Comparison of ENCODE assay signal across 9 mouse cellular contexts in the genomic region with DNA sequence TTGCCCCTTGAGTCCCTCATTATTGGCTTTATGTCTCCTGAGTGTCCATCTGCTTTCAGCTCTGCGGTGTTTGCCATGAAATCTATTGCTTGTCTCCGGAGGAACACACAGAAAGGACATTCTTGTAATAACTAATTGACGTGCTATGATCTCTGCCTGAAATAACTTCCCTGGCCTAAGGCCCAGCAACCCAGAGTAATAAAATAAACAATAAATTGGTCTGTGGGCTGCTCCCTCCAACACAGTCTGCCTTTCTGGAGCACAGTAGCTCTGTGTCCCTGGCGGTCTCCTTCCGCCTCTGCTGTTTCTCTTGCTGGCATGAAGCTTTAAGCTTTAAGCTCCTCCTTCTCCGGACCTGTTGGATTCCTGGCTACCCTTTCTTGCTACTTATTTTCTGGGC. TPM values are rescaled to one million over a fixed set of nuclear protein-coding genes. Genes with fewer than 3 reads are reported as not detected.
A peak's percentile ranks its signal among the peaks of the same experiment; 100 is the strongest.
DNase-seq lines count a peak whose midpoint lies in the region; ATAC-seq and TF ChIP-seq lines count a peak whose summit lies in the region.
"Had no signal": no experiment of that assay in that cellular context is flagged by ENCODE, and none has a peak within 500 bp of the region (broad histone marks: within the 10 kb centered on the region; RNA-seq: fewer than 3 reads in every experiment).

No protein-coding gene starts in this region.

- TF ChIP-seq EP300 in heart, adult 2 months (IDR thresholded peaks at IDR 0.05; ENCODE audit: insufficient read depth, low read depth, low read length), result no peak

- no peaks in the 10 kb centered on the region; the same call in 1 of the 2 replicates for H3K4me1 ChIP-seq in liver, adult 2 months (ENCODE audit: control insufficient read depth, insufficient read depth, low read length)
- peaks cover 12% of the 10 kb centered on the region for H3K4me1 ChIP-seq in limb, embryonic 14.5 days (ENCODE audit: control insufficient read depth, insufficient read depth, low read length)
- peaks cover 7% of the 10 kb centered on the region; the same call in 1 of the 2 replicates for H3K4me1 ChIP-seq in stomach, embryonic 15.5 days
- H3K4me1 ChIP-seq in heart, embryonic 12.5 days (replicated peaks), result peaks cover 6% of the 10 kb centered on the region; the same call in 1 of the 2 replicates
- H3K4me1 ChIP-seq in heart, adult 2 months (ENCODE audit: control insufficient read depth, insufficient read depth, low read length), result peaks cover 4% of the 10 kb centered on the region

- no peak overlapping the region for H3K4me2 ChIP-seq in limb, embryonic 14.5 days (replicated peaks; ENCODE audit: low read depth, low read length, severe bottlenecking)
- no peak overlapping the region for H3K4me2 ChIP-seq in stomach, embryonic 15.5 days
- H3K4me2 ChIP-seq in heart, embryonic 12.5 days, result no peak overlapping the region

- intact Hi-C loops in heart, adult 2 months (cut with DNase I), result no loop called here

- H3K36me3 ChIP-seq in liver, adult 2 months (ENCODE audit: control insufficient read depth, insufficient read depth, low read length), result peaks cover 2% of the 10 kb centered on the region; the same call in 1 of the 2 replicates
- no peaks in the 10 kb centered on the region for H3K36me3 ChIP-seq in limb, embryonic 14.5 days (ENCODE audit: control insufficient read depth, insufficient read depth, low read length)
- no peaks in the 10 kb centered on the region for H3K36me3 ChIP-seq in stomach, embryonic 15.5 days
- H3K36me3 ChIP-seq in heart, embryonic 12.5 days, result no peaks in the 10 kb centered on the region
- no peaks in the 10 kb centered on the region for H3K36me3 ChIP-seq in heart, adult 2 months (ENCODE audit: control insufficient read depth, insufficient read depth, low read length)

- TF ChIP-seq POLR2A in liver, adult 2 months (IDR thresholded peaks at IDR 0.05; ENCODE audit: extremely low read depth, insufficient read depth, low read length), result no peak
- no peak for TF ChIP-seq POLR2A in limb, embryonic 14.5 days (IDR thresholded peaks at IDR 0.05; ENCODE audit: borderline replicate concordance, extremely low read depth, insufficient read depth, insufficient read length)
- TF ChIP-seq POLR2A in heart, adult 2 months (IDR thresholded peaks at IDR 0.05; ENCODE audit: insufficient read depth, low read depth, low read length), result no peak

- WGBS in liver, adult 2 months, result 73% methylated on average over 6 of the region's 6 CpGs
- WGBS in limb, embryonic 14.5 days, result 23% methylated on average over 6 of the region's 6 CpGs
- 36% methylated on average over 6 of the region's 6 CpGs for WGBS in stomach, embryonic 15.5 days
- 81% methylated on average over 6 of the region's 6 CpGs for WGBS in heart, embryonic 12.5 days
- 50% methylated on average over 6 of the region's 6 CpGs for WGBS in heart, adult 2 months

- no peak for TF ChIP-seq CTCF in liver, adult 2 months (IDR thresholded peaks at IDR 0.05; ENCODE audit: low read depth, low read length)
- no peak for TF ChIP-seq CTCF in heart, adult 2 months (IDR thresholded peaks at IDR 0.05)

- no peaks in the 10 kb centered on the region; the same call in 1 of the 2 replicates for H3K79me2 ChIP-seq in liver, adult 2 months (ENCODE audit: control insufficient read depth, insufficient read depth, low read length)
- H3K79me2 ChIP-seq in heart, adult 2 months (replicated peaks; ENCODE audit: control insufficient read depth, insufficient read depth, low read length), result no peaks in the 10 kb centered on the region

- no peak; the same call in 1 of the 2 replicates for ATAC-seq in limb, embryonic 14.5 days (ENCODE audit: low FRiP score, low read depth)
- peak; percentile 32; the same call in 1 of the 2 replicates for ATAC-seq in stomach, embryonic 15.5 days (ENCODE audit: insufficient read depth, low FRiP score, low read depth)
- no peak for ATAC-seq in heart, embryonic 12.5 days (ENCODE audit: insufficient number of reproducible peaks, low FRiP score)

- peak; percentile 27 for DNase-seq in liver, adult 2 months (ENCODE audit: extremely low read depth, low read depth, low spot score)
- DNase-seq in liver, result no peak
- peak; percentile 49 to 61 for DNase-seq in kidney, adult 8-10 months
- peak; percentile 55 for DNase-seq in limb, embryonic 14.5 days (ENCODE audit: low spot score)
- DNase-seq in heart, adult 11 months, result no peak
- no peak for DNase-seq in heart, adult 2 months

- peak overlapping the region; percentile 74 for H3K27ac ChIP-seq in liver, adult 2 months (replicated peaks; ENCODE audit: insufficient read depth, low read depth, low read length)
- no peak overlapping the region for H3K27ac ChIP-seq in limb, embryonic 14.5 days (replicated peaks; ENCODE audit: low read depth, low read length)
- peak overlapping the region; percentile 57 for H3K27ac ChIP-seq in stomach, embryonic 15.5 days
- no peak overlapping the region for H3K27ac ChIP-seq in heart, embryonic 12.5 days (ENCODE audit: poor library complexity, severe bottlenecking)
- H3K27ac ChIP-seq in heart, adult 2 months, result no peak overlapping the region

- peaks cover 1% of the 10 kb centered on the region; the same call in 1 of the 2 replicates for H3K27me3 ChIP-seq in liver, adult 2 months (ENCODE audit: control insufficient read depth, insufficient read depth, low read length)
- H3K27me3 ChIP-seq in limb, embryonic 14.5 days (ENCODE audit: control insufficient read depth, insufficient read depth, low read length), result no peaks in the 10 kb centered on the region; the same call in 1 of the 2 replicates
- H3K27me3 ChIP-seq in stomach, embryonic 15.5 days (replicated peaks), result no peaks in the 10 kb centered on the region
- H3K27me3 ChIP-seq in heart, embryonic 12.5 days (replicated peaks), result no peaks in the 10 kb centered on the region
- H3K27me3 ChIP-seq in heart, adult 2 months (ENCODE audit: control insufficient read depth, insufficient read depth, low read length), result no peaks in the 10 kb centered on the region

- H3K9ac ChIP-seq in liver, adult 2 months (ENCODE audit: low read depth, low read length), result peak overlapping the region; percentile 56
- no peak overlapping the region for H3K9ac ChIP-seq in limb, embryonic 14.5 days (ENCODE audit: low read depth, low read length, severe bottlenecking)
- H3K9ac ChIP-seq in stomach, embryonic 15.5 days, result no peak overlapping the region
- H3K9ac ChIP-seq in heart, embryonic 12.5 days, result no peak overlapping the region
- no peak overlapping the region for H3K9ac ChIP-seq in heart, adult 2 months (ENCODE audit: low read depth, low read length)

- H3K9me3 ChIP-seq in limb, embryonic 14.5 days (ENCODE audit: control insufficient read depth, low read length), result no peaks in the 10 kb centered on the region
- H3K9me3 ChIP-seq in stomach, embryonic 15.5 days, result no peaks in the 10 kb centered on the region
- H3K9me3 ChIP-seq in heart, embryonic 12.5 days (replicated peaks), result no peaks in the 10 kb centered on the region

- peak overlapping the region; percentile 51 for H3K4me3 ChIP-seq in liver, adult 2 months (ENCODE audit: insufficient read depth, low read depth, low read length)
- no peak overlapping the region for H3K4me3 ChIP-seq in limb, embryonic 14.5 days (replicated peaks; ENCODE audit: low read length)
- H3K4me3 ChIP-seq in stomach, embryonic 15.5 days (replicated peaks), result no peak overlapping the region
- no peak overlapping the region for H3K4me3 ChIP-seq in heart, embryonic 12.5 days
- H3K4me3 ChIP-seq in heart, adult 2 months, result no peak overlapping the region
- H3K4me3 ChIP-seq: myocyte had no signal

RNA-seq across cellular contexts. Expression of gene Ehd3, which starts 4.5 kb away (rescaled TPM):
- 37.5 and 40.6 TPM in 2 replicates for total RNA-seq in liver, adult 2 months (2014; rRNA removed)
- 26.0 and 30.6 TPM in 2 replicates for polyA plus RNA-seq in liver, adult 2 months (2012; rRNA removed)
- polyA plus RNA-seq in limb, embryonic 14.5 days (2012; rRNA removed), result 4.6 and 4.8 TPM in 2 replicates
- 2.8 and 3.5 TPM in 2 replicates for polyA plus RNA-seq in limb, embryonic 14.5 days (2014; fragmentation: Nextera tagmentation; extraction: Ambion mirVana)
- polyA plus RNA-seq in stomach, embryonic 15.5 days (2015; fragmentation: Nextera tagmentation; extraction: Ambion mirVana), result 4.7 and 4.8 TPM in 2 replicates
- polyA plus RNA-seq in heart, embryonic 12.5 days (2016; fragmentation: Nextera tagmentation; extraction: Ambion mirVana), result 2.6 and 4.5 TPM in 2 replicates
- total RNA-seq in heart, adult 2 months (2021), result 1 to 10 TPM; 2.9 to 3.4 TPM
- 3.2 and 3.5 TPM in 2 replicates for polyA plus RNA-seq in heart, adult 2 months (2012; rRNA removed)

Comparison
In these comparisons a context has a peak if more than half of its experiments do, and no peak if none do; other contexts are left out.
1. DNase-seq: peak in liver, adult 2 months (single experiment), kidney, adult 8-10 months (2 of 2) and limb, embryonic 14.5 days (single experiment); none in liver (single experiment), heart, adult 11 months (single experiment) and heart, adult 2 months (0 of 2).
2. H3K27ac ChIP-seq: peak in liver, adult 2 months (single experiment) and stomach, embryonic 15.5 days (single experiment); none in limb, embryonic 14.5 days (single experiment), heart, embryonic 12.5 days (single experiment) and heart, adult 2 months (single experiment).